Mouse (Mus musculus): ENCODE measurements around the gene Asmt. TPM values are rescaled to one million over a fixed set of nuclear protein-coding genes. Genes with fewer than 3 reads are reported as not detected.

Gene Asmt
- polyA plus RNA-seq (2012; rRNA removed; ENCODE audit: low replicate concordance), result not detected in 2 replicates

GRCm38 (mm10) chrX:170672594-170673092 is at the start of gene Asmt:
TSS of gene Asmt (plus strand) at chrX:170672644.

All from subcutaneous adipose tissue, adult 2 months (tissue).